Mouse (Mus musculus) neural tube, embryonic 11.5 days (tissue): ENCODE measurements around the gene Iqsec1. TPM values are rescaled to one million over a fixed set of nuclear protein-coding genes. Genes with fewer than 3 reads are reported as not detected.
"Not testable (repeated sequence)": the region's sequence is repeated elsewhere in the genome, so short reads cannot be mapped to it uniquely, and the experiment has no call there.

Source experiments
- ATAC-seq: fragments of 200-750 bp; cut with Nextera tagmentation; 2 replicates; pipeline ENCODE4 v1.8.0; 2017; ENCODE audit warnings: moderate number of reproducible peaks, mild to moderate bottlenecking, moderate TSS enrichment, moderate library complexity; ENCODE audit not compliant: insufficient read depth, low FRiP score, low TSS enrichment
- DNase-seq: peaks from one replicate; pipeline ENCODE4 v3.0.0-alpha.2; 2015; ENCODE audit warnings: low spot score
- H3K27ac ChIP-seq: fragments of 300-500 bp; sonication (generic); 2 replicates; pipeline ENCODE4 v1.5.1; 2014; ENCODE audit warnings: low read depth, mild to moderate bottlenecking, low read length
- H3K27me3 ChIP-seq: fragments of 300-500 bp; sonication (generic); 2 replicates; pipeline ENCODE4 v1.6.1; 2014; ENCODE audit warnings: mild to moderate bottlenecking, low read length, mixed read lengths; ENCODE audit not compliant: control insufficient read depth, insufficient read depth
- H3K36me3 ChIP-seq: fragments of 300-500 bp; sonication (generic); 2 replicates; pipeline ENCODE4 v1.6.1; 2014; ENCODE audit warnings: mild to moderate bottlenecking, low read length, moderate library complexity, mixed read lengths; ENCODE audit not compliant: control insufficient read depth, insufficient read depth
- H3K4me1 ChIP-seq: fragments of 300-500 bp; sonication (generic); 2 replicates; pipeline ENCODE4 v1.6.1; 2014; ENCODE audit warnings: low read length, mixed read lengths; ENCODE audit not compliant: control insufficient read depth, insufficient read depth
- H3K4me2 ChIP-seq: fragments of 300-500 bp; sonication (generic); 2 replicates; pipeline ENCODE4 v1.6.1; 2014; ENCODE audit warnings: low read depth, mild to moderate bottlenecking, moderate library complexity
- H3K4me3 ChIP-seq: fragments of 300-500 bp; sonication (generic); 2 replicates; pipeline ENCODE4 v1.5.1; 2014; ENCODE audit warnings: low read depth, low read length
- H3K9ac ChIP-seq: fragments of 300-500 bp; sonication (generic); 2 replicates; pipeline ENCODE4 v1.6.1; 2014; ENCODE audit warnings: mild to moderate bottlenecking, low read length
- H3K9me3 ChIP-seq: fragments of 300-500 bp; sonication (generic); 2 replicates; pipeline ENCODE4 v1.6.1; 2016; ENCODE audit warnings: low read length; ENCODE audit not compliant: control insufficient read depth
- WGBS: fragments of 180-500 bp; shearing (Covaris S2); extraction: QIAGEN DNeasy Blood & Tissue Kit; methylation state at CpG from one replicate; pipeline ENCODE4 v1.1.7; 2014; 5-methylcytosine and 5-hydroxymethylcytosine counted together
- polyA plus RNA-seq: library from polyadenylated mRNA; unstranded; fragments of >200 nt; fragmentation: Nextera tagmentation; extraction: Ambion mirVana; gene quantifications from 2 replicates; pipeline ENCODE4 v1.2.1, GENCODE M21; 2014

Iqsec1 gene
- polyA plus RNA-seq, 1 experiment from 2014 or later: 18.6 TPM

- DNase-seq (no peak), ATAC-seq (0 out of 2 replicates have a peak, but pooled peaks have one; percentile 3)
- Histone ChIP-seq H3K9ac (no peak overlapping the region), H3K27ac (0 out of 2 replicates have a peak overlapping the region, but pooled peaks have one; percentile 8), H3K36me3 (peaks cover 17% of the 10 kb centered on the region), H3K4me3 (no peak overlapping the region), H3K9me3 (no peaks in the 10 kb centered on the region), H3K4me1 (no peaks in the 10 kb centered on the region), H3K27me3 (no peaks in the 10 kb centered on the region), H3K4me2 (no peak overlapping the region)
- WGBS: over 99% methylated on average over 5 of the region's 5 CpGs
Observed at GRCm38 (mm10) chr6:90662148-90662547, 326.3 kb downstream of the Iqsec1 start.

GRCm38 (mm10) chr6:90661029-90661399, 327.5 kb downstream of the Iqsec1 start:
- Histone ChIP-seq H3K9ac (no peak overlapping the region), H3K4me3 (no peak overlapping the region), H3K4me1 (no peaks in the 10 kb centered on the region), H3K4me2 (no peak overlapping the region), H3K36me3 (peaks cover 16% of the 10 kb centered on the region), H3K27me3 (no peaks in the 10 kb centered on the region), H3K9me3 (no peaks in the 10 kb centered on the region), H3K27ac (no peak overlapping the region)
- DNase-seq: no peak
- ATAC-seq: no peak
- 89% methylated on average over 11 of the region's 11 CpGs for WGBS

GRCm38 (mm10) chr6:90660398-90661028, 328.0 kb downstream of the Iqsec1 start:
- Histone ChIP-seq H3K36me3 (peaks cover 13% of the 10 kb centered on the region), H3K27ac (no peak overlapping the region), H3K27me3 (no peaks in the 10 kb centered on the region), H3K9me3 (no peaks in the 10 kb centered on the region), H3K4me1 (no peaks in the 10 kb centered on the region), H3K4me3 (no peak overlapping the region), H3K9ac (no peak overlapping the region), H3K4me2 (no peak overlapping the region)
- no peak for ATAC-seq
- WGBS: 87% methylated on average over 20 of the region's 20 CpGs
- no peak for DNase-seq

GRCm38 (mm10) chr6:90659913-90660312, 328.6 kb downstream of the Iqsec1 start:
- no peaks in the 10 kb centered on the region for H3K4me1 ChIP-seq
- no peaks in the 10 kb centered on the region for H3K9me3 ChIP-seq
- H3K9ac ChIP-seq: no peak overlapping the region
- H3K36me3 ChIP-seq: peaks cover 10% of the 10 kb centered on the region
- H3K27me3 ChIP-seq: no peaks in the 10 kb centered on the region
- H3K4me3 ChIP-seq: no peak overlapping the region
- DNase-seq: no peak
- 73% methylated on average over 2 of the region's 2 CpGs for WGBS
- no peak overlapping the region for H3K4me2 ChIP-seq
- no peak overlapping the region for H3K27ac ChIP-seq
- no peak for ATAC-seq

- not testable (repeated sequence) for ATAC-seq
Observed at GRCm38 (mm10) chr6:90656344-90656850, 332.1 kb downstream of the Iqsec1 start.

GRCm38 (mm10) chr6:90653736-90654135, 334.7 kb downstream of the Iqsec1 start:
- Histone ChIP-seq H3K9ac (no peak overlapping the region), H3K4me3 (no peak overlapping the region), H3K9me3 (no peaks in the 10 kb centered on the region), H3K4me2 (no peak overlapping the region), H3K4me1 (no peaks in the 10 kb centered on the region), H3K27me3 (no peaks in the 10 kb centered on the region), H3K27ac (no peak overlapping the region), H3K36me3 (no peaks in the 10 kb centered on the region)
- WGBS: 60% methylated on average over 2 of the region's 2 CpGs
- DNase-seq: peak; percentile 47
- ATAC-seq: no peak

More at GRCm38 (mm10) chr6:90656344-90656850, 332.1 kb downstream of the Iqsec1 start:
- 75% methylated on average over 2 of the region's 2 CpGs for WGBS
- not testable (repeated sequence) for H3K4me3 ChIP-seq, H3K4me1 ChIP-seq, H3K9me3 ChIP-seq, H3K36me3 ChIP-seq, H3K4me2 ChIP-seq, H3K27me3 ChIP-seq, H3K9ac ChIP-seq, H3K27ac ChIP-seq, DNase-seq

- no peak overlapping the region for H3K27ac ChIP-seq
- DNase-seq (no peak), ATAC-seq (no peak)
- H3K27me3 ChIP-seq: no peaks in the 10 kb centered on the region
- no peaks in the 10 kb centered on the region for H3K4me1 ChIP-seq
- H3K36me3 ChIP-seq: no peaks in the 10 kb centered on the region
- WGBS: 56% methylated on average over 1 of the region's 1 CpGs
- H3K9me3 ChIP-seq: no peaks in the 10 kb centered on the region
- H3K9ac ChIP-seq: no peak overlapping the region
- H3K4me2 ChIP-seq: no peak overlapping the region
- H3K4me3 ChIP-seq: no peak overlapping the region
Observed at GRCm38 (mm10) chr6:90650634-90651033, 337.9 kb downstream of the Iqsec1 start.

- Histone ChIP-seq H3K4me1 (no peaks in the 10 kb centered on the region), H3K4me2 (no peak overlapping the region), H3K9me3 (no peaks in the 10 kb centered on the region), H3K27me3 (no peaks in the 10 kb centered on the region), H3K9ac (no peak overlapping the region), H3K36me3 (no peaks in the 10 kb centered on the region), H3K4me3 (no peak overlapping the region), H3K27ac (no peak overlapping the region)
- no peak for DNase-seq
- no peak for ATAC-seq
- 93% methylated on average over 4 of the region's 4 CpGs for WGBS
Observed at GRCm38 (mm10) chr6:90649279-90649678, 339.2 kb downstream of the Iqsec1 start.

GRCm38 (mm10) chr6:90648391-90648790, 340.1 kb downstream of the Iqsec1 start:
- ATAC-seq (no peak), DNase-seq (no peak)
- Histone ChIP-seq H3K36me3 (no peaks in the 10 kb centered on the region), H3K4me3 (no peak overlapping the region), H3K27me3 (no peaks in the 10 kb centered on the region), H3K4me1 (no peaks in the 10 kb centered on the region), H3K4me2 (no peak overlapping the region), H3K9me3 (no peaks in the 10 kb centered on the region), H3K9ac (no peak overlapping the region), H3K27ac (no peak overlapping the region)
- 90% methylated on average over 6 of the region's 6 CpGs for WGBS
